Mouse (Mus musculus) fibroblast of lung, adult 2 months (primary cell): ENCODE results near the gene Pigm.

Source experiments
- DNase-seq: peaks from one replicate; pipeline ENCODE4 v3.0.0-alpha.2; 2011; ENCODE audit warnings: low read depth

Gene Pigm

DNA sequence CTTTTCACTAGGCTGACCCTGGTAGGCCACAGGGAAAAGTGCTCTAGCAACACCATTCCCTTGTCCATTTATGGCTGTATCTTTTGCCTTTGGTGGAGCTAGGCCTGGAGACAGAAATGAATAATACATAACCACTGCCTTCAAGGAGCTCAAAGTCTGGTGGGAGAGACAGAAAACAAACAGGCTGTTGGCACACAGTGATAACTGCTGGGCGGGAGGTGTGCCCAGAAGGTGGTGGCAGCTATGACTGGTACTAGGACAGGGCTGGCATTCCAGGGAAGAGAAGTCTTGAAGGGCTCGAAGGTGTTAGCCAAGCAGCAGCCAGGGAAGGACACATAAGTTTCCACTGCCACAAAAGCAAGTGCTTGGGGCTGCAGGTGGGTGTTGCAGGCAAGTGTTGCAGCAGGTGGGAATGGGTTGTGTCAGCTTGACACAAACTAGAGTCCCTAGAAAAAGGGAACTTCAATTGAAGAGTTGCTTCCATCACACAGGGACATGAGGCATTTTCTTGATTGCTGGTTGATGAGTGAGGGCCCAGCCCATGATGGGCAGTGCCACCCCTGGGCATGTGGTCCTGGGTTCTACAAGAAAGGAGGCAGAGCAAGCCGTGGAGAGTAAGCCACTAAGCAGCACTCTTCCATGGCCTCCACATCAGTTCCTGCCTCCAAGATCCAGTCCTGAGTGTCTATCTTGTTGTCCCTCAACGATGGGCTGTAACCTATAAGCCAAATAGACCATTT, 37.3 kb downstream of the Pigm start:
- no peak for DNase-seq

DNA sequence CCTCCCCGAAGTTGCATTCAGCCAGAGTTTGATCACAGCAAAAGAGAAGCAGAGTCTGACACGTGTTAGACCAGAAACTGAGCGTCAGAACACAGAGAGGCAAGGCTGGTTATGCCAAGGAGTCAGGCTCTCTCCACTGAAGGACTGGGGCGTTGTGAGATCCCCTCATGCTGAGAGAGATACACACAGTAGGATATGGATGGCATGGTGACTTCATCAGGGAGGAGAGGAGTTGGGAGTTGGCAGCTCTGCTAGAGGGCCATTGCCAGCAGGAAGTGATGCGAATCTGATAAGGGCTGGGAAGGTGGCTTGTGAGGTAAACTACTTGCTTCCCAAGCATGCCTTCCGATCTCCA, 37.9 kb downstream of the Pigm start:
- no peak for DNase-seq

DNA sequence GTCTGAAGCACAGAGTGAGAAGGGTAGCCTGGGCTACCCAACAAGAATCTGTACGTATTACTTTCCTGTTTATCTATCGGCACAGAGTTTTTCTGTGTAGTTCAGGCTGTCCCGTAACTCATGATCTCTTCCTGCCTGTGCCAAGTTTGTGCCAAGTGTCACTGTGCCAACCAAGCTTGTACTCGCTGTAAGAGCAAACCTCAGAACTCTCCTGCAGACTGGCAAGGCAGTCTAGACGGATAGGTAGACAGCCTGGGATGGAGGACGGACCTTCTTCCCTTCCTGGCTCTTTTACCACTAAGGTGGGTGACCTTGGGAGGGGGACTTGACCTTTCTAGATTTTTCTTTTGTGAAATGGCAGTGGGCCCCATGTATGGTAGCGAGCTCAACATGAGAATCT, 38.7 kb downstream of the Pigm start:
- DNase-seq: no peak

DNA sequence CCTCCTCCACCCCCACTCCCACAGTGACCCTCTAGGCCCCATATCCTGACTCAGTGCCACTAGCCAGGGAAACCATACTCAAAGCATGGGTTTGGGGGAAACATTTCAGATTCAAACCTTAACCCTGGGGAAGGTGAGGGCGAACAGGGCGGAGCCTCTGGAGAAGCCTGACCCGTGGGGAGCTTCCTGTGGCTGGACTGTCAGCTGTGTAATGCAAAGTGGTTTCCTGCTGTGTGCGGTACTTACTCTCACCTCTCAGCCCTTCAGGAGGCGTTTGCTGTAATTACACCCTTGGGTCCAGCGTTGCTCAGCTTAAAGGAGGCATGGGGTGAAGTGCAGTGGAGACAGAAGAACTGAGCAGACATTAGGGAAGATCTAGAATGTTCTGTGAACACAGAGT, 41.8 kb downstream of the Pigm start:
- DNase-seq: no peak

DNA sequence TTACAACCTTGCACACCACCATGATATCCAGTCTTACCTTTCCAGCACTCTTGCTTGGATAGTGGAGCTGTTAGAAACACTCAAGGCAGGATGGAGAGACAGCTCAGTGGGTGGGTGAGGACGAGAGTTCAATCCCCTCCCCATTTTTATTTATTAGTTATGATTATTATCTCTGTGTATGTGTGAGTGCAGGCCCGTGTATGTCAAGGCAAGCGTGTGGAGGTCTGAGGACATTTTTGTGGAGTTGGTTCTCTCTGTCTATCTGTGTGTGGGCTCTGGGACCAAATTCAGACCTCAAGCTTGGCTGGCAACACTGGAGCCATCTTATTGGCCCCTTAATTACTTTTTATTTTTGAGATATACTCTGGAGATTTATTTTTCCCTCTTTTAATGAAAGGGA, 42.3 kb downstream of the Pigm start:
- no peak for DNase-seq

DNA sequence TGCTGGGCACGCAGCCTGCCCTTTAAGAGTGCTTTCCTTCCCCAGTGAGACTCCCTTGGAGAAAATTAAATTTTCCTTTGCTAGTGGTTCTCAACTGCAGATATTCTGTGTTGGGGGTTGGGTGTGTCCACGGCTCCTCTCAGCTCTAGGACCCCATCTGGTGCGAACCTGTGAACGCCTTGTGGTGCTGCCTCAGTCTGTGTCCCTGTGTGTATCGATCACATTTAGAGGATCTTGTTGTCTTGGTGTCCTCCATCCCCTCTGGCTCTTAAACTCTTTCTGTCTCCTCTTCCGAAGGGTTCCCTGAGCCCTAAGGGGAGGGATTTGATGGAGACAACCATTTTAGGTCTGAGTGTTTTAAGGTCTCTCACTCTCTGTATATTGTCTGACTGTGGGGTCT, 43.8 kb downstream of the Pigm start:
- no peak for DNase-seq

DNA sequence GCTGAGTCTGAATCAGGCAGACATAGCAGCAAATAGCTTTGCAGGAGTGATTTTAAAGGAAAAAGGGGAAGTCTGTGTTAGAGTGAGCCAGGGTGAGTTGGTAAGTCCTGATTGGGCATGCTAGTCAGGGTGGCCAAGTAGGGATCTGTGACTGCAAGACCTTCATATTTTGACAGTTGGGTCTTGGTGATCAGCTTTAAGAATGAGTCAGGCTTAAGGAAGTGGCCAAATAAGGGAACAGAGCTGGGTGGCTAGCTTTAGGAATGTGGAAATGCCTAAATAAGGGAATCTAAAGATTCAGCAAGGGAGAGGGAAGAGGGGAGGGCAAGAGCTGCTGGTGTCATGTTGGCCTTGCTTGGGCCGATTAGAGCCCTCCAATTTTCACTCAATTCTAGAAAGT, 47.0 kb downstream of the Pigm start:
- no peak for DNase-seq

DNA sequence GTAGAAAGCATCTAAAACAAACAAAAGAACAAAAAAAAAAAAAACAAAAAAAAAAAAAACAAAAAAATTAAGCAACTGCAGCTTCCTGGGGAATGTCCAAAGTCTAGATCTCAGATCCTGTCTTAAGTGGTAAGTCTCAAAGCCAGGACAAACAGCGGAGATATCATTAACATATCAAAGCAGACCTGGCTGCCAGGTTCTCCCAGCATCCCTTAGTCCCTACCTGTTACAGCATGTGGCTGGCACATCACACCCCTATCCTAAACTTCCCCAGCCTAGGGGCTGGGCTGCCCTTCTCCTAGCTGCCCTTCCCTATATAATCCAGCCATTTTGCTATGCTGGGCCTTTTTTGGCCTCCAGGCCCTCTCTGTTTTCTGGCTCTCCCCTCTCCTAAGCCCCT, 50.1 kb downstream of the Pigm start:
- DNase-seq: no peak

DNA sequence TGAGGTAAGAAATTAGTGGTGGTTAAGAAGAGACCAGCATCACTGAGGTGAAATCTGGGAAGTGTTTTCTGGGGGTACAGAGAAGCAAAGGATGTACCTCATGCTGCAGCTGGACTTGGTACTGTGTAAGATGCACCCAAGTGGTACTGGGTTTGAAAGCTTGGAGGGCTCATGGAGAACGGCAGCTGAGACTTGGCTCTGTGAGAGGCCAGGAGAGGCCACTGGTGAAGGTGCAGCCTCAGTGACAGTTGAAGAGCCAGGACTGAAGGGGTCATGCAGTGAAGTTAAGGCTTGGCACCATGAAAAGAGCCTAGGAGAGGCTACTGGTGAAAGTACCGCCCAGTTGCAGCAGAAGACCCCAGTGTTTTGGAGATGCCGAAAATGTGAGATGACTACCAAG, 51.5 kb downstream of the Pigm start:
- DNase-seq: no peak

DNA sequence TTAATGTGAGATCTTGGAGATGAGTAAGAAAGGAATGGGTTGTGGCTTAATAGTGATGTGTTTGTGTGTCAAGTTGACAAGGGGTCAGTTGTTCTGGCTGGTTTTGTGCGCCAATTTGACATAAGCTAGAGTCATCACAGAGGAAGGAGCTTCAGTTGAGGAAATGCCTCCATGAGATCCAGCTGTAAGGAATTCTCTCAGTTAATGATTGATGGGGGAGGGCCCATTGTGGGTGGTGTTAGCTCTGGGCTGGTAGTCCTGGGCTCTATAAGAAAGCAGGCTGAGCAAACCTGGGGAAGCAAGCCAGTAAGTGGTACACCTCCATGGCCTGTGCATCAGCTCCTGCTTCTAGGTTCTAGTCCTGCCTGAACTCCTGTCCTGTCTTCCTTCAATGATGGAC, 52.3 kb downstream of the Pigm start:
- DNase-seq: no peak

DNA sequence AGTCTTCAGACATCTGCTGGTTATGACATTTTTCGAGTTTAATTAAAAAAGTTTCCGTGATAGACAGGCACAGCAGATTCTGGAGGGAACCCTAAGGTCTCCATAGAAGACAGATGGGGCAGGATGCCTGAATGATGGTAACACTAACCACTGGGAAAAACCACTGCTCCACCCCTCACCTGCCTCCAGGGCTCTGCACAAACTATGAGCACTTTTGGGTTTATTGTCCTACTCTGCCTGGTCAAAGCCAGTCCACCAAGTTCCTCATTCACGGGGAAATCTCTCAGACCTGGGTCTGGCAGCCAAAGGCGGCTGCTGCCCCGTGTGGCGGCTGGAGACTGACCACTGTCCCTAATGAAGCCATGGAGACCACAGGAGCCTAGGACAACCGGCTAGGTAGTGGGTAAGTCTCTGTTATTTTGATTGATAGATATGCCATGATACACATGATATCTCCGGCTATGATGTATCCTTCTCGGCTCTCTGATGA, 54.4 kb downstream of the Pigm start:
- no peak for DNase-seq

DNA sequence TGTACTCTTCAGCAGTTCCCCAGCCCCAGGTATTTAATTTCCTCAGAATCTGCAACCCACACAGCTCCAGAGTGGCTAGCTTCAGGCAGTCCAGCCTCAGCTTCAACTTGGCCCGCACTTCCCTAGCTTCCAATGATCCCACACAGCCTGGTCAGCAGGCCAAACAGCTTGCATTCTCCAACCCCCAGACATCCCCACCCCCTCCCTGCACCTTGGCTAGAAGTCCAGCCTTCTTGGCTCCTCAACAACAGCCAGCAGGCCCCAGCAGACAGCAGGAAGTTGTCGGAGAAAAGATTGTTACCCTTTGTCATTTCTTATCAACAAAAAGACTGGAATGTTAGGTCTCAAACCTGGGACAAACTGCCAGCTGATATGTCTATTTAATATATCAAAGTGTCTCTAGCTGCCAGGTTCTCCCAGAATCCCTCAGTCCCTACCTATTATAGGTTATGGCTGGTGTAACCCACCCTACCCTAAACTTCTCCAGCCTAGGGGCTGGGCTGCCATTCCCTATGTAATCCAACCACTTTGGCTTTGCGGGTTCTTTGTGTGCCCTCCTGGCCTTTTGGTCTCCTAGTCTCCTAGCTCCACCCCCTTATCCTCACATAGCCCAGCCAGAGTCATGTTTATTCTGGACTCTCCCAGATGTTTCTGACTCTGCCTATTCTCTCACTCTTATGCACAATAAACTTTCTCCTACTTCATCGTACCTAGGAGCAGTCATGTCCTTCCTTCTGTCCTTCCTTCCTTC, 55.7 kb downstream of the Pigm start:
- no peak for DNase-seq

DNA sequence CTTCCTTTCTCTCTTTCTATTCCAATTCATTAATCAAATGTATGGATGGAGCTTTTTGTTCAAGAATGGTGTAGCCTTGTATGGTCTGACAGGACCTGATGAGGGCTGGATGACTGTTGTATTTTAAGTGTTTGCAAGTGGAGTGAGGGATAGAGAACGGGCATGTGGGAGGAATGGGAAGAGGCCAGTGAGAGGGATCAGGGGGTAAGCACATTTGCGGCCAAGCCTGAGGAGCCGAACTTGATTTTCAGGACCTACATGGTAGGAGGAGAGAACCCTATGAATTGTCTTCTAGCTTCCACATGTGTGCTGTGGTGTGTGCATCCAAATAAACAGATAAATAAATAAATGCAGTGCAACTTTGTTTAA, 56.2 kb downstream of the Pigm start:
- no peak for DNase-seq

DNA sequence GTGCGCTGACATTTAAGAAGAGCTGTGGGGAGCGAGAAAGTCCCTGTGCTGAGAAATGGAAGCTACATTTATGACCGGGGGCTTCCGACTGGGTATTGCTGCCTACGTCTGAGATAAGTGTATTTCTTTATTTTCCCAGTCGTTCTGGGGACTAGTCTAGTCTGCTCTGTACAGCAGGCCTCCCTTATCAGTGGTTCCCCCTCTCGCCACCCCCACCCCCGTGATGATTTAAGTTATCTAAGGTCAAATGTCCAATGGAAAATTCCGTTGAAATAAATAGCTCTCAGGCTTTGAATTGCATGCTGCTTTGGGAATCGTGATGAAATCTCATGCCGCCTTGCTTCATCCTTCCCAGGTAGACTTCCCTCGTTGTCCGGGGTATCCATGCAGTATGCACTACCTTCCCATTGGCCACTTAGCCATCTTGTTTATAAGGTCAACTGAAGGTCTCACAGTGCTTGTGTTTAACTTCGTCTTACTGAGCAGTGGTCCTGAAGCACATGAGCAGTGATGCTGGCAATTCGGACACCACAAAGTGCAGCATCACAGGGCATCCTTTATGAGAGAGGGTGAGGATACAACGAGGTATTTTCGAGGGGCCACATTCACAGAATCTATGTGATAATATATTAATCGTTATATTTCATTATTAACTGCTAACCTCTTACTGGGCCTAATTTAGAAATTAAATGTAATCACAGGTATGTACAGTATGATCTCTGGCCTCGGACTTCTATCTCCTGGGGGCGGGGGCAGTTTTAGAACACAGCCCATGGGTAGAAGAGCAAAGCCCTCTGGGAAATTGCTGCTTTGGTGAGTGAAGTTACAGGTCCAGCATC, 56.9 kb downstream of the Pigm start:
- no peak for DNase-seq
